Mouse (Mus musculus) thymus, postnatal 0 days (tissue): Measurements from ENCODE around the gene Bsn. TPM values are rescaled to one million over a fixed set of nuclear protein-coding genes. Genes with fewer than 3 reads are reported as not detected.

Experiments
- microRNA-seq: library from miRNA; unstranded; fragments of <30 nt; microRNA quantifications from one replicate; pipeline ENCODE4, GENCODE M21; 2016; ENCODE audit warnings: borderline number of aligned reads
- polyA plus RNA-seq: library from polyadenylated mRNA; unstranded; fragments of >200 nt; fragmentation: Nextera tagmentation; extraction: Ambion mirVana; gene quantifications from 2 replicates; pipeline ENCODE4 v1.2.1, GENCODE M21; 2015

The Bsn gene
- polyA plus RNA-seq, 1 experiment from 2014 or later = 1.9 TPM

Small RNA genes within 50 kb of the gene (microRNA-seq; reads per million reads assigned to microRNA genes)
- gene Gm47303 (not detected), gene Mir7088 (not detected)

Other genes starting within 250 kb of the Bsn start
- 23.1 and 27.2 TPM in 2 replicates for gene Traip, start 240.2 kb downstream of the Bsn start, polyA plus RNA-seq
- 54.9 and 63.2 TPM in 2 replicates for gene Uba7, start 214.9 kb downstream of the Bsn start, polyA plus RNA-seq
- gene Gm20661, start 207.3 kb downstream of the Bsn start, polyA plus RNA-seq = 0.26 and 0.27 TPM in 2 replicates
- 31.6 and 33.8 TPM in 2 replicates for gene Inka1, start 204.5 kb downstream of the Bsn start, polyA plus RNA-seq
- gene Cdhr4, start 197.9 kb downstream of the Bsn start, polyA plus RNA-seq = 0.90 and 0.95 TPM in 2 replicates
- 0.28 TPM in 1 of 2 replicates, not detected in the other for gene Gm20662, start 194.0 kb downstream of the Bsn start, polyA plus RNA-seq
- 48.4 and 55.1 TPM in 2 replicates for gene Ip6k1, start 187.9 kb downstream of the Bsn start, polyA plus RNA-seq
- gene Gmppb, start 141.1 kb downstream of the Bsn start, polyA plus RNA-seq = 29.9 TPM in 2 replicates
- gene Amigo3, start 137.2 kb downstream of the Bsn start, polyA plus RNA-seq = 1.7 and 2.0 TPM in 2 replicates
- 1.5 and 3.1 TPM in 2 replicates for gene Mst1, start 109.9 kb downstream of the Bsn start, polyA plus RNA-seq
- 27.9 and 37.9 TPM in 2 replicates for gene Rnf123, start 107.0 kb downstream of the Bsn start, polyA plus RNA-seq
- 48.0 and 51.4 TPM in 2 replicates for gene Apeh, start 95.8 kb downstream of the Bsn start, polyA plus RNA-seq
- 14.0 and 15.6 TPM in 2 replicates for gene Dag1, start 73.6 kb upstream of the Bsn start, polyA plus RNA-seq
- gene Nicn1, start 100.0 kb upstream of the Bsn start, polyA plus RNA-seq = 8.2 and 12.4 TPM in 2 replicates
- 1.1 and 1.8 TPM in 2 replicates for gene Amt, start 106.5 kb upstream of the Bsn start, polyA plus RNA-seq
- gene Rhoa, start 115.7 kb upstream of the Bsn start, polyA plus RNA-seq = 517 and 543 TPM in 2 replicates
- 41.6 and 45.7 TPM in 2 replicates for gene Tcta, start 115.8 kb upstream of the Bsn start, polyA plus RNA-seq
- gene Gpx1, start 148.5 kb upstream of the Bsn start, polyA plus RNA-seq = 862 and 915 TPM in 2 replicates
- 83.7 and 93.1 TPM in 2 replicates for gene Usp4, start 157.5 kb upstream of the Bsn start, polyA plus RNA-seq
- 0.57 and 0.99 TPM in 2 replicates for gene 1700102P08Rik, start 202.4 kb upstream of the Bsn start, polyA plus RNA-seq
- 0.15 and 0.20 TPM in 2 replicates for gene Ccdc36, start 238.1 kb upstream of the Bsn start, polyA plus RNA-seq
- gene BC048562, start 246.1 kb upstream of the Bsn start, polyA plus RNA-seq = not detected in 2 replicates